Mouse (Mus musculus) myocyte (in vitro differentiated cells): ENCODE measurements around the gene St8sia1. TPM values are rescaled to one million over a fixed set of nuclear protein-coding genes. Genes with fewer than 3 reads are reported as not detected.

Experiments
- H3K27me3 ChIP-seq: one replicate; pipeline ENCODE4 v1.6.1; 2011; ENCODE audit not compliant: control insufficient read depth, insufficient read depth, insufficient read length
- H3K36me3 ChIP-seq: one replicate; pipeline ENCODE4 v1.6.1; 2011; ENCODE audit not compliant: control insufficient read depth, insufficient read depth
- H3K4me2 ChIP-seq: one replicate; pipeline ENCODE4 v1.6.1; 2011; ENCODE audit warnings: low read depth, control low read depth
- H3K4me3 ChIP-seq: one replicate; pipeline ENCODE4 v1.5.1; 2011; ENCODE audit warnings: mild to moderate bottlenecking, control low read depth, moderate library complexity
- H3K79me2 ChIP-seq: one replicate; pipeline ENCODE4 v1.6.1; 2011; ENCODE audit not compliant: control insufficient read depth, insufficient read depth
- H3ac ChIP-seq: one replicate; pipeline ENCODE4 v1.6.1; 2011; ENCODE audit not compliant: control insufficient read depth, insufficient read length
- CEBPB ChIP-seq: IDR thresholded peaks from 2 replicates; pipeline ENCODE4 v1.6.1; 2011; ENCODE audit warnings: mild to moderate bottlenecking, moderate library complexity; ENCODE audit not compliant: poor library complexity, insufficient read depth, severe bottlenecking
- E2F4 ChIP-seq: IDR thresholded peaks from one replicate; pipeline ENCODE4 v1.6.1; 2011; ENCODE audit warnings: mild to moderate bottlenecking, control low read depth, moderate library complexity; ENCODE audit not compliant: insufficient read depth
- MAX ChIP-seq: IDR thresholded peaks from one replicate; pipeline ENCODE4 v1.6.1; 2011; ENCODE audit warnings: low read depth, mild to moderate bottlenecking, control low read depth
- MYOD1 ChIP-seq, 3 experiments: IDR thresholded peaks; one replicate each; pipeline ENCODE4 v1.6.1; 2011; ENCODE audit warnings: control low read depth in 2 of 3, low read depth in 2 of 3, mild to moderate bottlenecking in 2 of 3, moderate library complexity in 1 of 3; ENCODE audit not compliant: insufficient read length in 2 of 3, control insufficient read depth in 1 of 3
- MYOG ChIP-seq, 3 experiments: IDR thresholded peaks; one replicate each; pipeline ENCODE4 v1.6.1; 2011; ENCODE audit warnings: control low read depth in 2 of 3, low read depth in 2 of 3, mild to moderate bottlenecking in 2 of 3; ENCODE audit not compliant: insufficient read length in 2 of 3, control insufficient read depth in 1 of 3, insufficient read depth in 1 of 3
- POLR2A ChIP-seq: IDR thresholded peaks from one replicate; pipeline ENCODE4 v1.6.1; 2011; ENCODE audit warnings: low read depth, mild to moderate bottlenecking, control low read depth, moderate library complexity; ENCODE audit not compliant: insufficient read length
- POLR2AphosphoS2 ChIP-seq: IDR thresholded peaks from one replicate; pipeline ENCODE4 v1.6.1; 2011; ENCODE audit warnings: low read depth, control low read depth; ENCODE audit not compliant: insufficient read length
- REST ChIP-seq: IDR thresholded peaks from one replicate; pipeline ENCODE4 v1.6.1; 2011; ENCODE audit warnings: mild to moderate bottlenecking, control low read depth, moderate library complexity; ENCODE audit not compliant: insufficient read depth, insufficient read length
- SRF ChIP-seq: IDR thresholded peaks from one replicate; pipeline ENCODE4 v1.6.1; 2011; ENCODE audit warnings: low read depth; ENCODE audit not compliant: control insufficient read depth, insufficient read length
- TCF12 ChIP-seq: IDR thresholded peaks from one replicate; pipeline ENCODE4 v1.6.1; 2011; ENCODE audit warnings: mild to moderate bottlenecking, control low read depth; ENCODE audit not compliant: poor library complexity, insufficient read depth, severe bottlenecking
- TCF3 ChIP-seq: IDR thresholded peaks from one replicate; pipeline ENCODE4 v1.6.1; 2011; ENCODE audit warnings: low read depth, control low read depth; ENCODE audit not compliant: insufficient read length
- USF1 ChIP-seq: IDR thresholded peaks from one replicate; pipeline ENCODE4 v1.6.1; 2011; ENCODE audit warnings: low read depth, mild to moderate bottlenecking, control low read depth, moderate library complexity
- polyA plus RNA-seq: library from polyadenylated mRNA; unstranded; fragments of >200 nt; fragmentation: generic; extraction: Trizol; gene quantifications from one replicate; pipeline ENCODE4 v1.2.1, GENCODE M21; 2012; ENCODE audit warnings: missing spikeins

Gene St8sia1
- polyA plus RNA-seq, 1 experiment, result 0.02 TPM

DNA sequence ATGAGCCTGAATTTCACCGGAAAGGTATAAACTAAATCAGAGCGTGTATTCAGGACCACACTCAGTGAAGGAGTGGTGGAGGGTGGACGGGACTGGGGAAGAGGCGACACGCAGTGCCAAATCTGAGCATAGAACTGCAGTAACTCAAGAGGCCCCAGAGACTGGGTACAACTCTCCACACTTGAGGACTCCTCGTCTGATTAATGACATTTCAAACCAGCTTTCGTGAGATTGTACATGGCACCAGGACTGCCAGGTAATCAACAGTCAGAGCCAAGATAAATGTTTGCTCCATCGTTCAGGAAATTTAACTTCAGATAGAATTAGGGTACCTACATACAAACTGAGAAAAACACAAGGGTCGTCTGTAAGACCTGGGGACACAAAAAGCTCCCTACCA, 126.9 kb downstream of the St8sia1 start:
- Histone ChIP-seq H3K36me3 (no peaks in the 10 kb centered on the region), H3K79me2 (no peaks in the 10 kb centered on the region), H3K4me2 (no peak overlapping the region), H3K4me3 (no peak overlapping the region), H3ac (no peak overlapping the region), H3K27me3 (no peaks in the 10 kb centered on the region)
- TF ChIP-seq CEBPB (no peak), TCF12 (no peak), E2F4 (no peak), POLR2A (no peak)

DNA sequence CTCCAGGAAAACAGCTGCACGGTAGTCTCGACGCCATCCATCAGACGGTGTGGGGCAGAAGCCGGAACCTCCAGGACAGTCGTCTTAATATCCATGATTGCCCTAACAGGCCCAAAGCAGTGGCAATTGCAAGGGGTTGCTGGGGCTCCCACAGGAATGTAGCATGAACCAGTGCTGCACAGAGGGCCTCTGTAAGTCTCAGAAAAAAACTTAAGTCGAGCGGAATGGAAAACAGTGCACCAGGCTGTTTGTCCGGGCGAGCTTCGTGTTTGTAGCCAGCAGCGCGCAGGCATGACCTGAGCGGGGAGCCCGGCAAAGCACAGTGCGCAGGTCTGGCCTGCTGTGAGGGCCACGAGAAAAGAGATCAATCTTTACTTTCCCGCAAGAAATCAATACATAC, 128.5 kb downstream of the St8sia1 start:
- Histone ChIP-seq H3ac (no peak overlapping the region), H3K27me3 (no peaks in the 10 kb centered on the region), H3K4me2 (no peak overlapping the region), H3K36me3 (no peaks in the 10 kb centered on the region), H3K4me3 (no peak overlapping the region), H3K79me2 (no peaks in the 10 kb centered on the region)
- TF ChIP-seq USF1 (no peak), POLR2A (no peak), TCF12 (no peak), SRF (no peak), TCF3 (no peak), MYOG (IDR thresholded peaks at IDR 0.05; ENCODE audit: control insufficient read depth in 1 of 3, insufficient read depth in 1 of 3, insufficient read length in 2 of 3, low read depth in 2 of 3) (no peak), MAX (no peak), CEBPB (no peak), POLR2AphosphoS2 (no peak), REST (no peak), MYOD1 (IDR thresholded peaks at IDR 0.05; ENCODE audit: control insufficient read depth in 1 of 3, insufficient read length in 2 of 3, low read depth in 2 of 3) (no peak)

DNA sequence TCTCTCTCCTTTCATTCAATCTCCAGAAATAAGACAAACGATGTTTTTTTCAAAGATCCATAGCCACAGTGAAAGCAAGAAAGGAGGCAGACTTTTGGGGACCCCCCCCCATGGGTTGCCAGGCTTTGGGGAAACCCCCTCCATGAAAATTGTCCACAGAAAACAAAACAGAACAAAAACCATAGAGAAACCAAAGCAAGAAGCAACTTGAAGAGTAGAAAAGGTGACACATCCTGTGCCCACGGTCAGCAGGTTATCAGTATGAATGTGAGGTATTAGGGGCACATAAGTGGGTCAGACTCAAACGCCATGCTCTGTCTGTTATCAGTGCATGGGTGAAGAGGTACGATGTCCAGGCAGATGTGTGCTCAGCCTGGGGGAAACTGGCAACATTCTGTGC, 129.3 kb downstream of the St8sia1 start:
- H3ac ChIP-seq, result no peak overlapping the region
- TF ChIP-seq MYOG (IDR thresholded peaks at IDR 0.05; ENCODE audit: control insufficient read depth in 1 of 3, insufficient read depth in 1 of 3, insufficient read length in 2 of 3, low read depth in 2 of 3) (no peak), TCF3 (no peak), MYOD1 (IDR thresholded peaks at IDR 0.05; ENCODE audit: control insufficient read depth in 1 of 3, insufficient read length in 2 of 3, low read depth in 2 of 3) (no peak), POLR2AphosphoS2 (no peak), MAX (no peak), POLR2A (no peak), USF1 (no peak), SRF (no peak), CEBPB (no peak), REST (no peak)
- H3K4me2 ChIP-seq, result no peak overlapping the region
- H3K79me2 ChIP-seq, result no peaks in the 10 kb centered on the region
- H3K27me3 ChIP-seq, result no peaks in the 10 kb centered on the region
- no peaks in the 10 kb centered on the region for H3K36me3 ChIP-seq
- no peak overlapping the region for H3K4me3 ChIP-seq

DNA sequence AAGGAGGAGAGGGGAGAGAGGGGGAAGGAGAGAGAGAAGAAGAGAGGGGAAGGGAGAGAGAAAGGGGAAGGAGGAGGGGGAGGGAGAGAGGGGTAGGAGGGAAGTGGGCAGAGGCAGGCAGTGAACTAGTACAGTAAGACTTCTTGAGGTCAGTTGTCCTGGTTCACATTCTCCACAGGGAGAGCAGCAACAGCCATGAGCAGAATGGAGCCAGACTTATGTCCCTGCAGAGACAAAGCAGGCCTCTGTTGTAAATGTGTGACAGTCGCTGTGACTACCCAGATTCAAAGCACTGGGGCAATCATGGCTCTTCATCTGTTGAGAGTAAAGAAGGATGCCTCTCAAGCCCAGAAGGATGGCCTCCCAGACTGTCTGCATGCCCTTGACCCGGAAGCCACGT, 132.5 kb downstream of the St8sia1 start:
- no peak overlapping the region for H3K4me2 ChIP-seq
- H3K36me3 ChIP-seq, result no peaks in the 10 kb centered on the region
- H3K4me3 ChIP-seq, result no peak overlapping the region
- H3ac ChIP-seq, result no peak overlapping the region
- no peaks in the 10 kb centered on the region for H3K79me2 ChIP-seq
- TF ChIP-seq E2F4 (no peak), POLR2A (no peak), MYOG (IDR thresholded peaks at IDR 0.05; ENCODE audit: control insufficient read depth in 1 of 3, insufficient read depth in 1 of 3, insufficient read length in 2 of 3, low read depth in 2 of 3) (no peak), TCF3 (no peak), POLR2AphosphoS2 (no peak), TCF12 (no peak), MYOD1 (IDR thresholded peaks at IDR 0.05; ENCODE audit: control insufficient read depth in 1 of 3, insufficient read length in 2 of 3, low read depth in 2 of 3) (no peak), REST (no peak), USF1 (no peak), MAX (no peak), CEBPB (no peak)
- H3K27me3 ChIP-seq, result no peaks in the 10 kb centered on the region

- H3K79me2 ChIP-seq, result no peaks in the 10 kb centered on the region
- no peak for TF ChIP-seq REST
- TF ChIP-seq MAX, result no peak
- TF ChIP-seq USF1, result no peak
- TF ChIP-seq TCF3, result no peak
- TF ChIP-seq MYOG (IDR thresholded peaks at IDR 0.05; ENCODE audit: control insufficient read depth in 1 of 3, insufficient read depth in 1 of 3, insufficient read length in 2 of 3, low read depth in 2 of 3), result no peak
- no peak for TF ChIP-seq E2F4
- no peak for TF ChIP-seq TCF12
- no peak for TF ChIP-seq SRF
- TF ChIP-seq POLR2A, result no peak
- TF ChIP-seq CEBPB, result no peak
- no peak for TF ChIP-seq MYOD1 (IDR thresholded peaks at IDR 0.05; ENCODE audit: control insufficient read depth in 1 of 3, insufficient read length in 2 of 3, low read depth in 2 of 3)
- TF ChIP-seq POLR2AphosphoS2, result no peak
- H3K4me3 ChIP-seq, result no peak overlapping the region
- H3K27me3 ChIP-seq, result no peaks in the 10 kb centered on the region
- H3K36me3 ChIP-seq, result no peaks in the 10 kb centered on the region
- no peak overlapping the region for H3ac ChIP-seq
- H3K4me2 ChIP-seq, result no peak overlapping the region
Measured at GRCm38 (mm10) chr6:142831243-142831642, 133.0 kb downstream of the St8sia1 start.
